Mouse (Mus musculus): ENCODE measurements around the gene Sp8.

GRCm38 (mm10) chr12:118848496-118849202 is 2.5 kb downstream of the Sp8 start:
- TF ChIP-seq FLI1 (IDR thresholded peaks at IDR 0.05; ENCODE audit: low read length) (no peak), GATA1 (IDR thresholded peaks at IDR 0.05; ENCODE audit: borderline replicate concordance, low read length) (no peak)

Measured in megakaryocyte, embryonic 14.5 days (primary cell).